Mouse (Mus musculus) kidney, adult 18-20 months (tissue): Measurements from ENCODE around the gene Snrpb2.

ENCODE experiments used
- DNase-seq: peaks from one replicate; pipeline ENCODE4 v3.0.0; 2021

Snrpb2 gene

DNA sequence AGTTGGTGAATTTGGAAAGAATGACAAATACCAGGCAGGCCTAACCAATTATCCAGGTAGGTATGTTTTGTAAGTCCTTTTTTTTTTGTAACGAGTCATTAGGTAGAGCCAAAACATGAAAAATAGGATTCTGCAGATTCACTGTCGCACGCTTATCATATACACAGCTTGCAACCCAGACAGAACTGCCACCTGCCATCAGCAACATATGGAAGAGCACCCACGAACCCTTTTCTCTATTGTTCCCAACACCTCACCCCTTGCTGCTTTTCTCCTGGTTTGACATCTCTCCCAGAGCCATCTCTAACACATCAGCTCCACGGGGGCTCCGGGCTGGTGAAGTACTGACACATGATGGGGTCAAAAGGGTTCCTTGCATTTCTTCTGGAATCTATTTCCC, 31.9 kb downstream of the Snrpb2 start:
- no peak for DNase-seq

DNA sequence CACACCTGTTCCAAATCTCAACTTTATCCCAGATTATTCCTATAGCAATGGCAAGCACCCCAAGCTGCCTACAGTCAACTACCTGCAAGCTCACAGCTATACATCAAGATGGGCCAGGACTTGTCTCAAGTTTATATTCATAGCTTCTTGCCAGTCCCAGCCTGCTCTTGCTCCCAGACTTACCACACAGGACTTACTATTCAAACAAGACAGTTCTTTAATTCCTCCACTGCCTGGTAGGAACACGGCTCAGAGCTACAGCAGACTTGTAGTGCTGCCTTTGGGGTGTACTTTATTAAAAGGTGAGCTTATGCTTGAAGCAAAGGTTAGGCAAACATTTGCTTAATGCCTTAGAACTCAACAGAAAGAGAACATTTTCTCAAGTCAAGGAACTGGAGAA, 34.3 kb downstream of the Snrpb2 start:
- DNase-seq = no peak

DNA sequence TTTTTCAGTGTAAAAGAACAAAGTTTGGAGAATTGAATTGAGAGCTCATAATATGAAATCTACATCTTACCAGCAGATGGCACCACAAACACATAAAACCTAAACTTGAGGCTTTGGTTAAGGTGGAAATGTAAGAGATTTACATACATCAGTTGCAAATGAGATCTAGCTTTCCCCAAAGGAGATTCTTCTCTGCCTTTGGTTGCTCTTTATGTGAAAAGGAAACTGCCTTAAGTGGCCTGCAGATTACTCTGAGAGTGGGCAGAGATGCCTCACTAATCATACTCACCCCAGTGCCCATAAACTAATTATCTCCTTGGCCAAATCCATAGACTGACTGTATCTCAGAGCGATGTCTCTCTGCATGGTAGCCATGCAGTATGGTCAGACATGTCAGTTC, 51.0 kb downstream of the Snrpb2 start:
- DNase-seq = no peak

DNA sequence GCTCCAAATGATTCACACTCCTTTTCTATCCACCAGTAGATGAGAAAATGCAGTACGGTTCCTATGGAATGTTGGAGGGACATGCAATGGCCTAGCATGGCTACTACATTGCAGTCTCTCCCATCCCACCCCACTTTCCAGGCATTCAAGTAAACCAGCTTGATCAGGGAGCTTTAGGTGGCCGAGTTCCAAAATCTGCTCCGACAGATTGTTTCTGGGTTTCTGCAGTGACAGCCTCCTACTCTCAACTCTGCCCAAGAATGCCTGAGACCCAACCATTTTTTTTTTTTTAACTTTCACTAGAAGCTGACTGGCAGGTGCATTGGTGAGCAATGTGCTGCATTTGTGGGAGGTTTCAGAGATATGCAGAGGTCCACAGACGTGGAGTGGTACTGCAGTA, 51.9 kb downstream of the Snrpb2 start:
- no peak for DNase-seq

DNA sequence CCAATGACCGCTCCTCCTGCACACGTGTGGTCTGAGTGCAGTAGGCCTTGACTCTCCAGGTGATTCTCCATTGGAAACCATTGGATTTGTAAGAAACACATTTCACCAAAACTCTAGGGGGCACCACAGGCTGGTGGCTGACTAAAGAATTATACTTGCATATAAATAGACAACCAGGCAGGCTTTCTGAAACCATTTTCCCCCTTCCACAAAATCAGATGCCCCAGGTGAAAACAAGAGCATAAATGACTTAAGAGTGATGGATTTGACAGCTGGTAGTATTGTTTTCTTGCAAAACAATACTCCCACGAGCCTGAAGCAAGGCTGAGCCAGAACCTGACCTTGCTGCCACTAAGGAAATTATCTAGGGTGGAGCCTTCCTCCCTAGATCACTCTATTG, 54.6 kb downstream of the Snrpb2 start:
- DNase-seq = no peak

DNA sequence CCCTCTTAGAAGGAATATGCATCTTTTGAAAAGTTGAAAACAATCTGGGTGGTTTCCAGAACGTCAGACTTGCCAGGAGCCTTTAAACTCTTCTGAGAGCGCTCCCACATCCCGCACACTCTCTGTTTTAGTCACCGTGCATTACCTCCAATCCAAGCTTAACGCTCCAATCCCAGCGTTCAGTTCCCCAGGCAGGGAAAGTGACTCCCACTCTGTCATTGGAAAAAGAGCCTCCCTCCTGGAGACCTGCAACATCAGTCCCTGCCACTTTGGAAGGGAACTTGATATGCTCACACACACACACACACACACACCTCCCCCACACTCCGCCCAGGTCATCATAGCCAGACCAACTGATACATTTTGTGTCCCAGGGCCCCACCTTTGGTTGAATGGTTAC, 55.4 kb downstream of the Snrpb2 start:
- no peak for DNase-seq
